Mouse (Mus musculus): ENCODE measurements around the gene Lsm6.

DNA sequence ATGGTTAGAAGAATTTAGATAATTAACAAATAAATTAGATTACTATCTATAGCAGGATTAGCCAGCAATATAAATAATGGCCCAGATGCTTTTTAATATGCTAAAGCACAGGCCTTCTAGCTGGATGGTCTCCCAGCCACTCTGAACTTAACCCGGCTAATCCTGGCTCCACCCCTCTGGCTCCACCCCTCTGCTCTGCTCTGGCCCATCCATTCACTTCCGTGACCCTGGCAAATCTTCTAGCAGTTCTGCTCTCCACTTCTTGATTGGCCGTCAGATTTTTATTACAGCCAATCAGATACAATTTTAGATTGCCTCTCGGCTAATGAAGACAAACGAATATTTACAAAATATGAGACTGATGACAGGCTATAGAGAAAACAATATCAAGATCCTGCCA is 39.8 kb upstream of the Lsm6 start:
- TF ChIP-seq CTCF (IDR thresholded peaks at IDR 0.05; ENCODE audit: low read depth) (no peak), EP300 (optimal IDR thresholded peaks at IDR 0.05) (no peak)
